ENCODE assay signal across 22 mouse cellular contexts in genomic region chr2:71704309-71704708, GRCm38 (mm10).
"Had no signal": no experiment of that assay in that cellular context is flagged by ENCODE, and none has a peak within 500 bp of the region (broad histone marks: within the 10 kb centered on the region; RNA-seq: fewer than 3 reads in every experiment).

No protein-coding gene starts in this region.

- H3K9ac ChIP-seq: limb, embryonic 13.5 days; liver, embryonic 12.5 days; liver, embryonic 15.5 days; lung, embryonic 15.5 days; midbrain, embryonic 12.5 days; midbrain, embryonic 15.5 days; neural tube, embryonic 13.5 days; stomach, embryonic 15.5 days had no signal

- H3K4me3 ChIP-seq: limb, embryonic 13.5 days; liver, embryonic 12.5 days; liver, embryonic 15.5 days; lung, embryonic 15.5 days; midbrain, embryonic 12.5 days; midbrain, embryonic 15.5 days; myocyte; neural tube, embryonic 13.5 days; stomach, embryonic 15.5 days had no signal

- H3K4me2 ChIP-seq: limb, embryonic 13.5 days; liver, embryonic 12.5 days; liver, embryonic 15.5 days; lung, embryonic 15.5 days; midbrain, embryonic 12.5 days; midbrain, embryonic 15.5 days; neural tube, embryonic 13.5 days; stomach, embryonic 15.5 days had no signal

- H3K27ac ChIP-seq: limb, embryonic 13.5 days; liver, embryonic 12.5 days; liver, embryonic 15.5 days; lung, embryonic 15.5 days; midbrain, embryonic 12.5 days; midbrain, embryonic 15.5 days; neural tube, embryonic 13.5 days; stomach, embryonic 15.5 days had no signal

- DNase-seq: kidney, adult 9 months; kidney, postnatal 14 days; kidney, postnatal 4 days; left cerebral cortex, postnatal 4 days; liver; lung, adult 18-20 months; lung, postnatal 10 days; lung, postnatal 4 days; right cerebral cortex, adult 18-20 months; right cerebral cortex, postnatal 25 days; spleen, adult 18-20 months; thymus, adult 18-20 months; thymus, postnatal 36 days had no signal

- H3K4me1 ChIP-seq: limb, embryonic 13.5 days; liver, embryonic 12.5 days; liver, embryonic 15.5 days; midbrain, embryonic 12.5 days; midbrain, embryonic 15.5 days had no signal

- H3K9me3 ChIP-seq: limb, embryonic 13.5 days; liver, embryonic 12.5 days; liver, embryonic 15.5 days; lung, embryonic 15.5 days; midbrain, embryonic 12.5 days; midbrain, embryonic 15.5 days; stomach, embryonic 15.5 days had no signal

- H3K27me3 ChIP-seq: limb, embryonic 13.5 days; liver, embryonic 12.5 days; liver, embryonic 15.5 days; lung, embryonic 15.5 days; midbrain, embryonic 12.5 days; midbrain, embryonic 15.5 days; stomach, embryonic 15.5 days had no signal

- H3K36me3 ChIP-seq: limb, embryonic 13.5 days; liver, embryonic 12.5 days; liver, embryonic 15.5 days; lung, embryonic 15.5 days; midbrain, embryonic 12.5 days; midbrain, embryonic 15.5 days; neural tube, embryonic 13.5 days; stomach, embryonic 15.5 days had no signal

- ATAC-seq: liver, embryonic 12.5 days; midbrain, embryonic 15.5 days had no signal
